Mouse (Mus musculus) midbrain, embryonic 15.5 days (tissue): ENCODE measurements around the gene Gpr21. TPM values are rescaled to one million over a fixed set of nuclear protein-coding genes. Genes with fewer than 3 reads are reported as not detected.

ENCODE experiments used
- ATAC-seq: fragments of 200-750 bp; cut with Nextera tagmentation; replicated peaks from 2 replicates; pipeline ENCODE4 v1.8.0; 2017; ENCODE audit warnings: moderate TSS enrichment
- H3K27ac ChIP-seq: fragments of 300-500 bp; sonication (generic); 2 replicates; pipeline ENCODE4 v1.5.1; 2015; ENCODE audit warnings: mild to moderate bottlenecking, inconsistent platforms
- H3K27me3 ChIP-seq: fragments of 300-500 bp; sonication (generic); replicated peaks from 2 replicates; pipeline ENCODE4 v1.6.1; 2015; ENCODE audit warnings: inconsistent platforms
- H3K36me3 ChIP-seq: fragments of 300-500 bp; sonication (generic); replicated peaks from 2 replicates; pipeline ENCODE4 v1.6.1; 2015; ENCODE audit warnings: inconsistent platforms
- H3K4me1 ChIP-seq: fragments of 300-500 bp; sonication (generic); 2 replicates; pipeline ENCODE4 v1.6.1; 2015; ENCODE audit warnings: inconsistent platforms
- H3K4me2 ChIP-seq: fragments of 300-500 bp; sonication (generic); 2 replicates; pipeline ENCODE4 v1.6.1; 2015; ENCODE audit warnings: inconsistent platforms, mild to moderate bottlenecking, moderate library complexity
- H3K4me3 ChIP-seq: fragments of 300-500 bp; sonication (generic); 2 replicates; pipeline ENCODE4 v1.5.1; 2015; ENCODE audit warnings: mild to moderate bottlenecking, inconsistent platforms
- H3K9ac ChIP-seq: fragments of 300-500 bp; sonication (generic); 2 replicates; pipeline ENCODE4 v1.6.1; 2015; ENCODE audit warnings: mild to moderate bottlenecking, inconsistent platforms
- H3K9me3 ChIP-seq: fragments of 300-500 bp; sonication (generic); 2 replicates; pipeline ENCODE4 v1.6.1; 2016; ENCODE audit warnings: inconsistent platforms
- WGBS: fragments of 180-500 bp; shearing (Covaris S2); methylation state at CpG from one replicate; pipeline ENCODE4 v1.1.7; 2015; ENCODE audit warnings: mixed read lengths; 5-methylcytosine and 5-hydroxymethylcytosine counted together
- polyA plus RNA-seq: library from polyadenylated mRNA; unstranded; fragments of >200 nt; fragmentation: Nextera tagmentation; extraction: Ambion mirVana; gene quantifications from 2 replicates; pipeline ENCODE4 v1.2.1, GENCODE M21; 2015

Gpr21 gene
- polyA plus RNA-seq, 1 experiment from 2014 or later = 18.5 TPM

DNA sequence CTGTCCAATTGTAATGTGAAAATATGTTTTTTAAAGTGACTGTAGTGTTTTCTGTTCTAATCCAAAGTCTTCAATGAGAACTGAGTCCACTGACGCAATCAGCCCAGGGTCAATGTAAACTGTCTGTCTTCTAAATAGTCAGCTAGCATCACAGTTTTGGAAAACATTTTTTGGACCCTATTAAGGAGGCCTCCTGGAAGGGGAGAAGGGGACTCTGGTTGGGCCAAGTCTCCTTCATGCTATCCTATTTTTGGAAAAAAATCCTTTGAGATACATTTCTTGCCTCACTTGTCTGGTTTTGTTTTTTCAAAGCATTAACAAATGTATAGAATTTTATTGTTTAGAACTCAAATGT is 3.1 kb downstream of the Gpr21 start:
- Histone ChIP-seq H3K9me3 (no peaks in the 10 kb centered on the region), H3K4me1 (peaks cover 44% of the 10 kb centered on the region), H3K9ac (no peak overlapping the region), H3K27me3 (no peaks in the 10 kb centered on the region), H3K4me2 (peak overlapping the region; percentile 53), H3K4me3 (no peak overlapping the region), H3K36me3 (no peaks in the 10 kb centered on the region), H3K27ac (no peak overlapping the region)
- no peak for ATAC-seq
- WGBS = 78% methylated on average over 1 of the region's 1 CpGs

DNA sequence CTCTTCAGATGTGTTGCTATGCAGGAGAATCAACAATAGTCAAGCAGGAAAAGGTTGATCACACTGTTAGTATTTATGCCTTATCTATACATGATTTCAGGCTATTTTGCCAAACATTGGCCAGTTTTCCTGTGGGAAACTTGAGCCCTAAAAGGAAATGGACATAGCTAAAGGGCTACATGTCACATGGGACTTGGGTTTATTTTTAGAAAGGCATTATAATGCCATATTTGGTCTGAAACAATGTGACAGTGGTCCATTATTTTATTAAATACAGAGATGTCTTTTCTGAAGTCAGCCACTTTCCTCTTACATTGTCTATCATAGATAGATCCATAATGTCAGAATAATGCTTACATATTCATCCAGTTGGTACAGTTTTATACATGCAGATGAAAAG is 11.5 kb downstream of the Gpr21 start:
- ATAC-seq = no peak
- no peaks in the 10 kb centered on the region for H3K36me3 ChIP-seq
- no peak overlapping the region for H3K9ac ChIP-seq
- no peak overlapping the region for H3K4me2 ChIP-seq
- H3K9me3 ChIP-seq = no peaks in the 10 kb centered on the region
- no peak overlapping the region for H3K4me3 ChIP-seq
- no peak overlapping the region for H3K27ac ChIP-seq
- no peaks in the 10 kb centered on the region for H3K4me1 ChIP-seq
- no peaks in the 10 kb centered on the region for H3K27me3 ChIP-seq

DNA sequence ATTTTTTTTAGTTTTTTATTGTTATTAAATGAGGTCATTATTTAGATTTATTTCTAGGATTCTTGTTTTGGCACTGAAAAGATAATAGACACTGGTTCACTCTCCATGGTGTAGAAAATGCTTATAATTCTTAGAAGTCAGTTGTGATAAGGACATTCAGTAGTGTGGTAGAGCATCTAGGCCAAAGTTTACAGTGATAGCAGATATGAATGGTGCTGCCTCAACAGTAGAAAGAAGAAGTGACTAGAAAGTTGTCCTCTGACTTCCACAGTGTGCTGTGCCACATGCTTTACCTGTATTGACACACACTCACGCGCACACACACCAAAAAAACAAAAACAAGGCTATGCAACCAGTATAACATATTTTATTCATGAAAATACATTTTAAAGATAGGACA is 13.3 kb downstream of the Gpr21 start:
- H3K27me3 ChIP-seq = no peaks in the 10 kb centered on the region
- H3K9ac ChIP-seq = no peak overlapping the region
- no peaks in the 10 kb centered on the region for H3K9me3 ChIP-seq
- no peak for ATAC-seq
- H3K4me3 ChIP-seq = no peak overlapping the region
- WGBS = 96% methylated on average over 2 of the region's 2 CpGs
- H3K4me2 ChIP-seq = no peak overlapping the region
- H3K27ac ChIP-seq = no peak overlapping the region
- no peaks in the 10 kb centered on the region for H3K4me1 ChIP-seq
- peaks cover 9% of the 10 kb centered on the region; the same call in 1 of the 2 replicates for H3K36me3 ChIP-seq

DNA sequence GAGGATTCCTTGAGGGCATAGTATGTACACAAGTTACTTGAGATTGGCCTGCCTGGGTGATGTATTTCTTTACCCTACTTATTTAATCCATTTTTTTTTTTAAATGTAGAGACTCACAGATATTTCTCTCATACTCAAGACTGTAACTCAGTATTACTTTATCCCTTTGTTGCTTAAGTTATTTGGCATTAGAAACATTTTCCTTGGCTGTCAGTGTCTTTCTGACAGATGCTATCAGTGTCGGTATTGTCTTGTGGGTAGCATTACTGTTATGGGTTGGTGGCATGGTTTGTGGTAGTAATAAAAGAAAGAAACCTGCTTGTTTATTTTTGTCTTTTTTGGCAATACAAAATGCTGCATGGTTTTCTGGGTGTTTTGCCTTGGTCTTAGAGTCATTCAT is 14.6 kb downstream of the Gpr21 start:
- no peak for ATAC-seq

DNA sequence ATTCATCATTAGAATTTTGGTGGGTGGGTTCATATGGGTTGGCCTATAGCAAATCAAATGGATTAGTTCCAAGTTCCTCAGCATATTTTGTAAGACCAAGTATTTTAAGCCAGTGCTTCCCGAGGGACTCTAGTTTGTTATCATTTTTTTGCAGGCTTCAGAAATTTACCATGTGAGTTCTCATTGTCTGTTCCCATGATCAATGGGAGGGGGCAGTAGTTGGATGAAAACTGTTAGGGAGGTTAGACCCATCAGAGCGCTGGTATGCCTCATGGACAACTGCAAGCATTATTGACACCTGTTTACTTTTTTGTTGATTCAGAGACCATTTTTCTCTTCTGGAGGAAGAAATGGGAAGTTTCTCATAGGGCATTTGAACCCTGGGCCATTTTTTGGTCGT is 15.5 kb downstream of the Gpr21 start:
- no peaks in the 10 kb centered on the region for H3K27me3 ChIP-seq
- H3K4me1 ChIP-seq = no peaks in the 10 kb centered on the region
- H3K9me3 ChIP-seq = no peaks in the 10 kb centered on the region
- no peak overlapping the region for H3K4me3 ChIP-seq
- H3K27ac ChIP-seq = no peak overlapping the region
- H3K9ac ChIP-seq = no peak overlapping the region
- 84% methylated on average over 3 of the region's 3 CpGs for WGBS
- H3K36me3 ChIP-seq = peaks cover 17% of the 10 kb centered on the region; the same call in 1 of the 2 replicates
- no peak overlapping the region for H3K4me2 ChIP-seq
- no peak for ATAC-seq

More for the DNA sequence above, 14.6 kb downstream of the Gpr21 start:
- Histone ChIP-seq H3K27ac (no peak overlapping the region), H3K4me3 (no peak overlapping the region), H3K4me1 (no peaks in the 10 kb centered on the region), H3K9me3 (no peaks in the 10 kb centered on the region), H3K9ac (no peak overlapping the region), H3K27me3 (no peaks in the 10 kb centered on the region), H3K4me2 (no peak overlapping the region), H3K36me3 (peaks cover 13% of the 10 kb centered on the region; the same call in 1 of the 2 replicates)
- 97% methylated on average over 1 of the region's 1 CpGs for WGBS

DNA sequence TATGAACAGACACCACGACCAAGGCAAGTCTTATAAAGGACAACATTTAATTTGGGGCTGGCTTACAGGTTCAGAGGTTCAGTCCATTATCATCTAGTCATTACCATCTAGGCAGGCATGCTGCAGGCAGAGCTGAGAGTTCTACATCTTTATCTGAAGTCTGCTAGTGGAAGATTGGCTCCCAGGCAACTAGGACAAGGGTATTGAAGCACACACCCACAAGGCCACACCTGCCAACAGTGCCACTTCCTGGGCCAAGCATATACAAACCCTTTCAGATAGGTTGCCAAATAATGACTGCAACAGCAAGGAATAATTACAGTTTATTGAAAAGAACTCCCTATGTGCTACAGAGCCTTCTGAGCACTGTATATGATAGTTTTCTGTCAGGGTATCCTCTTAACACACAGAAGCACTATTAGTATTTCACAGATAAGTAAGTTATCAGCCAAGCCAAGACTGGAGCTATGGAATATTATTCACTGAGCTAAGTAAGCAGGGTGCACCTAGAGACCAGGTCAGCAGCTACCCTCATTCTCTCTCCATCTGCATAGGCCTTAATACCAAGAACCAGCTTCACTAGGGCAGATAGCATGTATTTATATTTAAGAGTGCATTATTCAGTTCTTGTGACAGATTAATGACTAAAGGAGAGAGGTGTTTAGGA is 33.3 kb downstream of the Gpr21 start:
- H3K4me1 ChIP-seq = no peaks in the 10 kb centered on the region
- H3K4me2 ChIP-seq = no peak overlapping the region
- peaks cover 31% of the 10 kb centered on the region; the same call in 1 of the 2 replicates for H3K36me3 ChIP-seq
- no peak for ATAC-seq
- H3K27ac ChIP-seq = no peak overlapping the region
- no peaks in the 10 kb centered on the region for H3K27me3 ChIP-seq
- H3K9me3 ChIP-seq = no peaks in the 10 kb centered on the region
- no peak overlapping the region for H3K4me3 ChIP-seq
- no peak overlapping the region for H3K9ac ChIP-seq
- 93% methylated on average over 1 of the region's 1 CpGs for WGBS

DNA sequence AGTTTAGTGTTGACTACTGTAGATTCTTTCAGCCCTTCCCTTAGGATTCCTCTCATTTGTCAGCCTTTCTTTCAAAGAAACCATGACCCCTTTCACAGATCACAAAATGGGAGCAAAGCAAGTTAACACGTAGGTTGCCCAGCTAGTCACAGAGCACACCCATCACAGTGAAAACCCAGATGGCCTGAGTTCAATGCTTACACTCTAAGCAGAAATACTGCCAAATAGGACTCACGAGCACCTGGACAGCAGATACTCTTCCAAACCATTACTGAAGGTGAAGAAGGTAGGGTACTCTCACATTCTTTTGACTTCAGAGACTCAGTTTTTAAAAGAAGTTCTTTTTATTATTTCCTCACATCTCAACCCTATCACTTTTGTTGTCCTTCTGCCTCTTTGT is 40.2 kb downstream of the Gpr21 start:
- Histone ChIP-seq H3K9ac (no peak overlapping the region), H3K4me2 (no peak overlapping the region), H3K4me3 (no peak overlapping the region), H3K27ac (no peak overlapping the region), H3K9me3 (no peaks in the 10 kb centered on the region), H3K4me1 (no peaks in the 10 kb centered on the region), H3K36me3 (peaks cover 46% of the 10 kb centered on the region), H3K27me3 (no peaks in the 10 kb centered on the region)
- WGBS = 83% methylated on average over 2 of the region's 2 CpGs
- no peak for ATAC-seq

DNA sequence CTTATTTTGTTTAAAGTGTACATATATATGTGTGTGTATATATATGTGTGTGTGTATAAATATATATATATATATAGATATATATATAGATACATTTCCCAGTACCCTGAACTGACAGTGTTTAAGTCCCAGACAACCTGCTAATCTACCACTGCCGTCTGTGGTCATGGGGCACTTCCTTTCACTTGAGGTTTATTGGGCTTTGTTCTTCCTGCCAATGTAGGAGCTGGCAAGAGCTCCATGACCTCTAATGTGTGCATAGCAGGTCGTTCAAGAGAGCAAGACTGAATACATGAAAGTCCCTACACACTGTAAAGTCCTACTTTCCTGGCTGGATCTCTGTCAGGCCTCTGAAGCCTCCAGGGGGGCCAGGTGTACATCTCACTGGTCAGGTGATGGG is 49.4 kb downstream of the Gpr21 start:
- WGBS = 78% methylated on average over 2 of the region's 2 CpGs
- Histone ChIP-seq H3K27me3 (no peaks in the 10 kb centered on the region), H3K4me2 (no peak overlapping the region), H3K4me3 (no peak overlapping the region), H3K4me1 (no peaks in the 10 kb centered on the region), H3K27ac (no peak overlapping the region), H3K36me3 (peaks cover 57% of the 10 kb centered on the region), H3K9ac (no peak overlapping the region), H3K9me3 (no peaks in the 10 kb centered on the region)
- ATAC-seq = no peak

DNA sequence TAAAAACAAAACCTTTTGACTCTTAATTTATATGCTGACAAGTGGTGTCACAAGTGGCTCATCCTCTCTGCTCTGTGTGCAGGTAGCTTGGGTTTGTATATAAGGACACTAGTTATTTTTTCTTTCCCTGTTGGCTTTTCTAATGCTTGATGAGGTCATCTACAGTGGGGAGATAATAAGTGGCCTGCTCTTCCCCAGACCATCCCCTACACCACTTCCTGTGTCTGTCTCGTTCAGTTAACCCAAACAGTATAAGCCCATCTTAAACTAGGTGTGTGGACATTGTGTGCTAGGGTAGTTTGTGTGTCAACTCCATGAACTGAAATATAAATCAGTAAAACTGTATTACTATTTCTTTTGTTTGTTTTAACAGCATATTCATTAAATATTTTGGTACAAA is 49.9 kb downstream of the Gpr21 start:
- no peaks in the 10 kb centered on the region for H3K27me3 ChIP-seq
- H3K4me3 ChIP-seq = no peak overlapping the region
- no peak overlapping the region for H3K4me2 ChIP-seq
- H3K4me1 ChIP-seq = no peaks in the 10 kb centered on the region
- 74% methylated on average over 1 of the region's 1 CpGs for WGBS
- peaks cover 57% of the 10 kb centered on the region for H3K36me3 ChIP-seq
- H3K9me3 ChIP-seq = no peaks in the 10 kb centered on the region
- H3K9ac ChIP-seq = no peak overlapping the region
- H3K27ac ChIP-seq = no peak overlapping the region
- no peak for ATAC-seq

DNA sequence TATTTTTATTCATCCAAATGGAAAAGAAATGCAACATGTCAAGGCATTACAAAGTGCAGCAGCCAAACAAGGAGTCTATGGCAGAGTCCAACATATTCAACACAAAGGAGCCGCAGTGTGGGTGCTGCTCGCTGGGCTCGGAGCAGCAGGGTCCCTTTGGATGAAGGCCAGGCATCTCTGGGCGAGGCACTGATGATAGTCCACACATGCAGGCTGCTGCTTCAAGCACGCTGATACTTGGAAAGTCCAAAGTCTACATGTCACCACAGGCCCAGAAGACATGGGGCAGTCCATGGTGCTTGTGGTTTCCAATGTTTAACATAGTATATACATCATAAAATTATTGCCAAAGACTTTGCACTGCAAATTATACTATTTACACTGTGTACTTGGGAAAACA is 53.8 kb downstream of the Gpr21 start:
- no peaks in the 10 kb centered on the region for H3K27me3 ChIP-seq
- no peak overlapping the region for H3K4me3 ChIP-seq
- H3K9me3 ChIP-seq = no peaks in the 10 kb centered on the region
- 85% methylated on average over 5 of the region's 5 CpGs for WGBS
- ATAC-seq = no peak
- H3K36me3 ChIP-seq = peaks cover 30% of the 10 kb centered on the region
- H3K4me2 ChIP-seq = no peak overlapping the region
- H3K27ac ChIP-seq = no peak overlapping the region
- no peaks in the 10 kb centered on the region for H3K4me1 ChIP-seq
- no peak overlapping the region for H3K9ac ChIP-seq

Other genes starting within 250 kb of the Gpr21 start
- not detected in 2 replicates for gene Olfr368, start 189.8 kb upstream of the Gpr21 start, polyA plus RNA-seq
- 53.0 and 53.6 TPM in 2 replicates for gene Pdcl, start 157.0 kb upstream of the Gpr21 start, polyA plus RNA-seq
- gene Rc3h2, start 93.4 kb upstream of the Gpr21 start, polyA plus RNA-seq = 20.6 and 21.7 TPM in 2 replicates
- gene Zbtb26, start 73.2 kb upstream of the Gpr21 start, polyA plus RNA-seq = 7.5 and 7.7 TPM in 2 replicates
- 15.6 and 17.5 TPM in 2 replicates for gene Zbtb6, start 73.2 kb upstream of the Gpr21 start, polyA plus RNA-seq
- 51.6 and 52.7 TPM in 2 replicates for gene Rabgap1, start 73.1 kb upstream of the Gpr21 start, polyA plus RNA-seq
- gene Strbp, start 187.5 kb downstream of the Gpr21 start, polyA plus RNA-seq = 105 and 113 TPM in 2 replicates